Mouse (Mus musculus) midbrain, embryonic 14.5 days (tissue): ENCODE results near the gene Hecw2. TPM values are rescaled to one million over a fixed set of nuclear protein-coding genes. Genes with fewer than 3 reads are reported as not detected.

Experiments
- ATAC-seq: fragments of 200-750 bp; cut with Nextera tagmentation; 2 replicates; pipeline ENCODE4 v1.8.0; 2017; ENCODE audit warnings: moderate number of reproducible peaks, moderate library complexity; ENCODE audit not compliant: low FRiP score, low TSS enrichment
- DNase-seq: peaks from one replicate; pipeline ENCODE4 v3.0.0-alpha.2; 2015
- H3K27ac ChIP-seq: fragments of 300-500 bp; sonication (generic); replicated peaks from 2 replicates; pipeline ENCODE4 v1.5.1; 2014; ENCODE audit warnings: mild to moderate bottlenecking, low read depth, low read length, moderate library complexity
- H3K27me3 ChIP-seq: fragments of 300-500 bp; sonication (generic); 2 replicates; pipeline ENCODE4 v1.6.1; 2014; ENCODE audit warnings: low read length, control low read depth, mixed read lengths; ENCODE audit not compliant: control insufficient read depth, insufficient read depth
- H3K36me3 ChIP-seq: fragments of 300-500 bp; sonication (generic); 2 replicates; pipeline ENCODE4 v1.6.1; 2014; ENCODE audit warnings: low read length, control low read depth; ENCODE audit not compliant: control insufficient read depth, insufficient read depth
- H3K4me1 ChIP-seq: fragments of 300-500 bp; sonication (generic); 2 replicates; pipeline ENCODE4 v1.6.1; 2014; ENCODE audit warnings: mild to moderate bottlenecking, antibody characterized with exemption, low read length, control low read depth; ENCODE audit not compliant: control insufficient read depth, insufficient read depth
- H3K4me2 ChIP-seq: fragments of 300-500 bp; sonication (generic); 2 replicates; pipeline ENCODE4 v1.6.1; 2014; ENCODE audit warnings: mild to moderate bottlenecking, low read length, moderate library complexity
- H3K4me3 ChIP-seq: fragments of 300-500 bp; sonication (generic); replicated peaks from 2 replicates; pipeline ENCODE4 v1.5.1; 2014; ENCODE audit warnings: low read depth, low read length
- H3K9ac ChIP-seq: fragments of 300-500 bp; sonication (generic); replicated peaks from 2 replicates; pipeline ENCODE4 v1.6.1; 2014; ENCODE audit warnings: mild to moderate bottlenecking, low read length, moderate library complexity
- H3K9me3 ChIP-seq: fragments of 300-500 bp; sonication (generic); 2 replicates; pipeline ENCODE4 v1.6.1; 2016; ENCODE audit warnings: low read length, control low read depth, mixed read lengths; ENCODE audit not compliant: control insufficient read depth
- WGBS: fragments of 180-500 bp; shearing (Covaris S2); extraction: QIAGEN DNeasy Blood & Tissue Kit; methylation state at CpG from one replicate; pipeline ENCODE4 v1.1.7; 2014; 5-methylcytosine and 5-hydroxymethylcytosine counted together
- polyA plus RNA-seq: library from polyadenylated mRNA; unstranded; fragments of >200 nt; fragmentation: Nextera tagmentation; extraction: Ambion mirVana; gene quantifications from 2 replicates; pipeline ENCODE4 v1.2.1, GENCODE M21; 2014

Gene Hecw2
- polyA plus RNA-seq, 1 experiment from 2014 or later, result 6.4 TPM

DNA sequence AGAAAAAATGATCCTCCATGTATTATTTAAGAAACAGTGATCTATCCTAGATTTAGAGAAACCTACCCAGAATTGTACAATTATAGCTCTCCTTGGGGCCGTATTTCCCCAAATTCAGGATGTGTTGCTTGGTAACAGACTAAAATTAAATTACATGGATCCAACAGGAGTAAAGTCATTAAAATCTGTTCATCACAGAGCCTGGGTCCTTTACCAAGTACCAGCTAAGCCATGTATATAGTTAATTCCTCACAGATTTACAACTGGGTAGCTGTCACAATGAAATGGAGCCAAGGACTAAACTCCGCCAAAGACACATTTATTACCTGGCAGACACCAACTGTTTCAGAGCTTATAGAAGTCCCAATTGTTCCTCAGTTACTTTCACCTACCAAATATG is 72.4 kb downstream of the Hecw2 start:
- Histone ChIP-seq H3K27ac (no peak overlapping the region), H3K4me2 (no peak overlapping the region), H3K9ac (no peak overlapping the region), H3K27me3 (no peaks in the 10 kb centered on the region), H3K36me3 (no peaks in the 10 kb centered on the region), H3K4me1 (peaks cover 7% of the 10 kb centered on the region), H3K9me3 (no peaks in the 10 kb centered on the region), H3K4me3 (no peak overlapping the region)
- 83% methylated on average over 2 of the region's 2 CpGs for WGBS
- ATAC-seq, result no peak
- DNase-seq, result no peak

DNA sequence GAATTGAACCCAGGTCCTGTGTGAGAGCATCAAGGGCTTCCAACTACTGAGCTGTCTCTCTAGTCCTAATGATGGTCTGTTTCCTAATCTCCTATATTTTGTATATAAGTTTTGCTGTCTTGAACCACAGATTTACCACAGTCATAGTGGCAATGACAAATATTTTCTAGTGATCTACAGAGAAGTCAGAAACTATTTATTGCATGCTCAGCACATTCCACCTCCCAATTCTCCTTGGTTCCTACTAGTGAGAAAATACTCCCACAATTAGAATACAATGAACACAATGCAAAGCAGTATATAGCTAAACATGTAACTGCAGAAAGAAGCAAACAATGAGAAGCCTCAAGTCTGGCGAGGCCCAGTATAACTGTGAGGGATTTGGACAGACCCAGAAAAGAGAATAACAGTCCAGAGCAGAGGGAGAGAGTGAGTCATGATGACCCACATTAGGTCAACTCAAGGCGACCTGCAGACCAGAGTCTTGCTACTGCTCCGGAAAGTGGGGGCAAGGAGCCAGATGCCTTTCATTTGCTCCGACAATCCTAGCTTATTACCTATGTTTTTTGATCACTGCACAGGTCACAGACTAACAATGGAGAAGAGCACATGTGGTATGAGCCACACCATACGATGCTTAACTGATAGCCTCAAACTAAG is 73.8 kb downstream of the Hecw2 start:
- Histone ChIP-seq H3K9me3 (no peaks in the 10 kb centered on the region), H3K4me3 (no peak overlapping the region), H3K4me2 (no peak overlapping the region), H3K36me3 (no peaks in the 10 kb centered on the region), H3K4me1 (peaks cover 7% of the 10 kb centered on the region), H3K27me3 (no peaks in the 10 kb centered on the region), H3K9ac (no peak overlapping the region), H3K27ac (no peak overlapping the region)
- no peak for ATAC-seq
- WGBS, result 95% methylated on average over 5 of the region's 5 CpGs
- no peak for DNase-seq

DNA sequence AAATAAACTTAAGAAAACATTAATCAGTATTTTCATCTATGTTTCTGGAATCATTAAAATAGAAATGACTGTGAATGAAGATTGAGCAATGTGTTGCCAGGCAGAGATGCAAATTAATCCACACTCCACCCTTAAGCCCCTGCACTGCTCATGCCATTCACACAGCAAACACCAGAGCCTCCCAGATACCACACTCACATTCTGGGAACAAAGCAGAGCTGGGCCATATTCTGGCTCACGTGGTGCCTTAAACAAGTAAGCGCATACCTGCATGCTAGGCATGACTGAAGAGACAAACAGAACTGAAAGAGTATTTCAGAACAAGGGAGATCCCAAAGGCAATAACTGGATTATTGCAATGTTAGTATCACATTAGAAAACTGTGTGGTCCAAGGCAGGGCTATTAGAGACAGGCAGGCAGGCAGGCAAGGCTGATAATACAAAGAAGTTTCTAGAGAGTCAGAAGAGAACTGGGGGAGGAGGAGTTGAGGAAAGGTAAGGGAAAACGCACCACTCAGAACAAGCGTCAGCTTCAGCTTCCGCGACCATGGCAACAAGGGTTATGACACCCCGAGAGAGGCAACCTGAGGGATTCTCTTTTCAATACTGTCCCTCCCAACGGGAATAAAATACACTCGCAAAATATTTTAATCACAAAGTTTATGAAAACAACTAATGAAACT is 75.2 kb downstream of the Hecw2 start:
- DNase-seq, result peak; percentile 72
- Histone ChIP-seq H3K9ac (no peak overlapping the region), H3K27me3 (no peaks in the 10 kb centered on the region), H3K36me3 (no peaks in the 10 kb centered on the region), H3K4me2 (no peak overlapping the region), H3K9me3 (no peaks in the 10 kb centered on the region), H3K4me3 (no peak overlapping the region), H3K4me1 (peaks cover 7% of the 10 kb centered on the region), H3K27ac (no peak overlapping the region)
- 47% methylated on average over 9 of the region's 9 CpGs for WGBS
- peak; percentile 77; the same call in 1 of the 2 replicates for ATAC-seq

DNA sequence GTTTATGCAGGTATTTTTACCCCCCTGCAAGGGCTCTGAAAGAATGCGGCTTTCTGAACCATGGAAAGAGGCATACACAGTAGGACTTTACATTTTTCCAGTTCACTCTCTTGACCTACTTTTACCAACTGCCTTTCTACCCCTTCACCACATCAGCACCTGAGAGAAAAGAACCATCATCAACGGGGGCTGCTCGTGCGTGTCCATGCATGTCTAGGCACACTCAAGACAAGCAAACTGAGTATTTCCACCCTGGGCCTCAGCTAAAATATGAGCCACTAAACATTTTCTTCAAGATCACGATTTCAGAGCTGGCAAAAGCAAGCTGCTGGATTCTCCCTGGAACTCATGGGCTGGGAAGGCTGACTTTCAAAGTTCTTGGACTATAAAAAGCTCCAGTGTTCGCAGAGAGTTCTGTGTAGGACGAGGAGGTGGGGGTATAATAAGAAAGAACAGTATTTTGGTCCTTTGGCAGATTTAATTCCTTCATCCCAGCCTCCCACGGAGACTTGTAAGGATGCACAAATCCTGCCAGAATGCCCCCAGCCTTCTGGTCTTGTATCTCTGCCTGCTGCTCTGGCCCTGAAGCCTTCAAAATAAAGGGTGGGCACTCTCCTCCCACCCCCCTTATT is 76.5 kb downstream of the Hecw2 start:
- Histone ChIP-seq H3K36me3 (no peaks in the 10 kb centered on the region), H3K4me3 (no peak overlapping the region), H3K27ac (no peak overlapping the region), H3K27me3 (no peaks in the 10 kb centered on the region), H3K4me2 (no peak overlapping the region), H3K9ac (no peak overlapping the region), H3K4me1 (peaks cover 7% of the 10 kb centered on the region), H3K9me3 (no peaks in the 10 kb centered on the region)
- ATAC-seq (no peak), DNase-seq (no peak)
- 75% methylated on average over 8 of the region's 8 CpGs for WGBS

DNA sequence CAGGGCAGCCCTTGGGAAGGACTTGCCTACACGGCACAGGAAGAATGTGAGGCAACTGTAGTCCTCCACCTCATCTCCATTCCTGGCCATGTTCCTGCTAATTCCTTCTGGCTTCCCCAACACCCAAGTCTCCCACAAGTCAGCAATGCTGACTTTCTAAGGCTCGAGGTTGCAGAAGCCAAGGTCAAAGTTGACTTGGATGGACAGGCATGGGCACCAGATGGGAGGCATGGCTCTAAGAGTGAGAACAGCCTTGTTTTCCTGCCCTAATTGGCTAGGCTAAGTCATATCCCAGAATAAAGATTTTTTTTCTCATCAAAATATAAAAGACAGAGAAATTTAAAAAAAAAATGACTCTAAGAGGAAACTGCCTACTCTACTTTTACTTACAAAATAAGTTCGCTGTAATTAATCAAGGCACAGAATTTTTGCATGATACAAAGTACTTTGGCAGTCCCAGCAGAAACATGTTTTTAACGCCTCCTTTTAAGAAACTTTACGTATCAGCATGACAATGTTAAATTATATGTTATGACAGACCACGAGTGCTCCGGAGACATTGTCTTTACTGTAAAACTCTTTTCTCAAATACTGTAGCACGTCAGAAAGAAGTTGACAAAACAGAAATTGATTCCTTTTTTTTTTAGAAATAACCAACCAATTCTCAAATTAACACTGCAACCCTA is 83.9 kb downstream of the Hecw2 start:
- H3K27ac ChIP-seq, result no peak overlapping the region
- no peak overlapping the region for H3K9ac ChIP-seq
- DNase-seq (no peak), ATAC-seq (no peak)
- no peak overlapping the region for H3K4me3 ChIP-seq
- H3K27me3 ChIP-seq, result no peaks in the 10 kb centered on the region
- H3K4me1 ChIP-seq, result no peaks in the 10 kb centered on the region
- H3K4me2 ChIP-seq, result no peak overlapping the region
- no peaks in the 10 kb centered on the region for H3K36me3 ChIP-seq
- H3K9me3 ChIP-seq, result no peaks in the 10 kb centered on the region
- WGBS, result 91% methylated on average over 8 of the region's 8 CpGs

DNA sequence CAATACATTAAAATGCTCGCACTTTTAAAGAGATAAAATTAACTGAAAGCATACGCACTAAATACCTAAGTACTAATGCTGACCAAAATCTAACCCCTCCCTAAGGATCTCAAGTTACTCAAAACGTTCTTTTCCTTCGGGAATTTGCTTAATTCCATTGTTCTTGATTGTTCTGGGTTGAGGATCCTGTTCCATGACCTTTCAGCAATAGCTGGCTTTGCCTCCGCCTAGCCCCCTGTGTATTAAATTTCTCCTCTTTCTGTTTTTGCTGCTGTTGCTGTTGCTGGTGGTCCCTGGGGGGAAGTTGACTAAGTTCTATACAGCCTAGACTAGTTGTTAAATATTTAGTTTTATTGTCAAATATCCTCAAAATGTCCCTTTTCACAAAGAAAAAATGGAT is 85.7 kb downstream of the Hecw2 start:
- Histone ChIP-seq H3K27me3 (no peaks in the 10 kb centered on the region), H3K4me3 (no peak overlapping the region), H3K27ac (no peak overlapping the region), H3K9me3 (no peaks in the 10 kb centered on the region), H3K36me3 (no peaks in the 10 kb centered on the region), H3K4me1 (no peaks in the 10 kb centered on the region), H3K4me2 (no peak overlapping the region), H3K9ac (no peak overlapping the region)
- ATAC-seq, result no peak
- 61% methylated on average over 5 of the region's 5 CpGs for WGBS
- DNase-seq, result no peak

DNA sequence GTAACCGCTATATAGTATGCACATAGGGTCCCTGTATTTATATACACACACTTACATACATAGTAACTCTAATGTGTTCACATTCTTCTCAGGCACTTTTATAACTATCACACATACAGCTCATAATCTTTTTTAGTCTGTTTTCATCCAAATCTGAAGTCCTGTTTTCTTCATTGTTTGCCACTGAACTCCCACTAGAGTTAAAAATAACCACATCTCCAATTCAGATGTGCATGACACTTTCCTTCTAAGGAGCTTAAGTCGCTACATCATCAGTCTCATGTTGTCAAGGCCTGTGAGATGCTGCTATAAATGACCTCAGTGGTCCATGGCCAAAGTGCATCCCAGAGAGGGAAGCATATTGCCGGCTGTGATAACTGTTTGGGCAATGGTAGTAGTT is 88.2 kb downstream of the Hecw2 start:
- Histone ChIP-seq H3K4me2 (no peak overlapping the region), H3K9me3 (no peaks in the 10 kb centered on the region), H3K27ac (no peak overlapping the region), H3K4me1 (no peaks in the 10 kb centered on the region), H3K36me3 (no peaks in the 10 kb centered on the region), H3K27me3 (no peaks in the 10 kb centered on the region), H3K9ac (no peak overlapping the region), H3K4me3 (no peak overlapping the region)
- WGBS, result 89% methylated on average over 3 of the region's 3 CpGs
- ATAC-seq (no peak), DNase-seq (no peak)

DNA sequence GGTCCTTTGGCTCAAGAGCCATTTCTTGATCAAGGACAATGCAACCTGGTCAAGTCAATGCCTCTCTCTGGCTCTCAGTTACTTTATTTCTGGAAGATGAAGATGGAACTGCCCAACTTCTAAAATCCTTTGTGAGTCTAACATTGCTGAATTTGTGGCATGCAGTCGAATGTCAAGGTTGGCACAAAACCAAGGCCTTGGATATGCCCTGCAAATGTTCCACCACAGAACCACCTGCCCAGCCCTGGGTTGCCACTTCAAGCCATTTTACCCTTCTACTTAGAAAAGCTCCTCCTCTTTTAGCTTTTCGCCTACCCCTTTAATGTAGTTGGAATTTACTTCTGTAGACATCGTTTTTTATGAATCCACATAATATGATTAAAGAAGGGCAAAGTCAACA is 115.3 kb downstream of the Hecw2 start:
- no peak overlapping the region for H3K27ac ChIP-seq
- H3K4me2 ChIP-seq, result no peak overlapping the region
- H3K9ac ChIP-seq, result no peak overlapping the region
- DNase-seq (no peak), ATAC-seq (no peak)
- no peaks in the 10 kb centered on the region for H3K4me1 ChIP-seq
- no peak overlapping the region for H3K4me3 ChIP-seq
- H3K9me3 ChIP-seq, result no peaks in the 10 kb centered on the region
- 89% methylated on average over 3 of the region's 3 CpGs for WGBS
- no peaks in the 10 kb centered on the region for H3K36me3 ChIP-seq
- no peaks in the 10 kb centered on the region for H3K27me3 ChIP-seq
